Mouse (Mus musculus) heart, embryonic 11.5 days (tissue): Measurements from ENCODE around the gene Retreg3. TPM values are rescaled to one million over a fixed set of nuclear protein-coding genes. Genes with fewer than 3 reads are reported as not detected.

Source experiments
- ATAC-seq: fragments of 200-750 bp; cut with Nextera tagmentation; replicated peaks from 2 replicates; pipeline ENCODE4 v1.8.0; 2017; ENCODE audit warnings: moderate library complexity; ENCODE audit not compliant: insufficient number of reproducible peaks, low FRiP score, low TSS enrichment
- H3K27ac ChIP-seq: fragments of 300-500 bp; sonication (generic); 2 replicates; pipeline ENCODE4 v1.5.1; 2014; ENCODE audit warnings: mild to moderate bottlenecking, low read depth, low read length
- H3K27me3 ChIP-seq: fragments of 300-500 bp; sonication (generic); 2 replicates; pipeline ENCODE4 v1.6.1; 2014; ENCODE audit warnings: mild to moderate bottlenecking, low read length, mixed read lengths; ENCODE audit not compliant: control insufficient read depth, insufficient read depth
- H3K36me3 ChIP-seq: fragments of 300-500 bp; sonication (generic); 2 replicates; pipeline ENCODE4 v1.6.1; 2014; ENCODE audit warnings: mild to moderate bottlenecking, low read length, moderate library complexity, mixed read lengths; ENCODE audit not compliant: control insufficient read depth, insufficient read depth
- H3K4me1 ChIP-seq: fragments of 300-500 bp; sonication (generic); 2 replicates; pipeline ENCODE4 v1.6.1; 2014; ENCODE audit warnings: low read length; ENCODE audit not compliant: control insufficient read depth, insufficient read depth
- H3K4me2 ChIP-seq: fragments of 300-500 bp; sonication (generic); 2 replicates; pipeline ENCODE4 v1.6.1; 2014; ENCODE audit warnings: mild to moderate bottlenecking, moderate library complexity
- H3K4me3 ChIP-seq: fragments of 300-500 bp; sonication (generic); 2 replicates; pipeline ENCODE4 v1.5.1; 2014; ENCODE audit warnings: low read depth, low read length
- H3K9ac ChIP-seq: fragments of 300-500 bp; sonication (generic); 2 replicates; pipeline ENCODE4 v1.6.1; 2014; ENCODE audit warnings: mild to moderate bottlenecking, low read depth, low read length, moderate library complexity
- H3K9me3 ChIP-seq: fragments of 300-500 bp; sonication (generic); replicated peaks from 2 replicates; pipeline ENCODE4 v1.6.1; 2016; ENCODE audit warnings: low read length; ENCODE audit not compliant: control insufficient read depth
- WGBS: fragments of 180-500 bp; shearing (Covaris S2); extraction: QIAGEN DNeasy Blood & Tissue Kit; methylation state at CpG from one replicate; pipeline ENCODE4 v1.1.7; 2014; ENCODE audit not compliant: insufficient replicate concordance; 5-methylcytosine and 5-hydroxymethylcytosine counted together
- polyA plus RNA-seq: library from polyadenylated mRNA; unstranded; fragments of >200 nt; fragmentation: Nextera tagmentation; extraction: Ambion mirVana; gene quantifications from 2 replicates; pipeline ENCODE4 v1.2.1, GENCODE M21; 2014

Gene Retreg3
- polyA plus RNA-seq, 1 experiment from 2014 or later: 5.5 TPM

GRCm38 (mm10) chr11:101089931-101090330 is 29.8 kb downstream of the Retreg3 start:
- no peak overlapping the region for H3K4me2 ChIP-seq
- WGBS: 90% methylated on average over 1 of the region's 1 CpGs
- no peak overlapping the region for H3K4me3 ChIP-seq
- ATAC-seq: no peak
- no peaks in the 10 kb centered on the region for H3K27me3 ChIP-seq
- no peak overlapping the region for H3K27ac ChIP-seq
- H3K9ac ChIP-seq: no peak overlapping the region
- H3K36me3 ChIP-seq: peaks cover 33% of the 10 kb centered on the region
- H3K4me1 ChIP-seq: peaks cover 26% of the 10 kb centered on the region
- H3K9me3 ChIP-seq: no peaks in the 10 kb centered on the region

GRCm38 (mm10) chr11:101087682-101088055 is 32.0 kb downstream of the Retreg3 start:
- Histone ChIP-seq H3K4me2 (peak overlapping the region; percentile 97), H3K9me3 (no peaks in the 10 kb centered on the region), H3K27me3 (no peaks in the 10 kb centered on the region), H3K4me1 (peaks cover 25% of the 10 kb centered on the region), H3K27ac (peak overlapping the region; percentile 72), H3K36me3 (peaks cover 33% of the 10 kb centered on the region), H3K9ac (peak overlapping the region; percentile 80), H3K4me3 (peak overlapping the region; percentile 66)
- ATAC-seq: no peak
- WGBS: 9% methylated on average over 8 of the region's 8 CpGs

- peaks cover 30% of the 10 kb centered on the region for H3K36me3 ChIP-seq
- 2% methylated on average over 52 of the region's 52 CpGs for WGBS
Observed at GRCm38 (mm10) chr11:101086756-101087681, 32.7 kb downstream of the Retreg3 start, which contains the start of gene Mlx. Mlx (plus strand) TSS chr11:101087277.

GRCm38 (mm10) chr11:101086323-101086674 is 33.4 kb downstream of the Retreg3 start:
- H3K9ac ChIP-seq: peak overlapping the region; percentile 80
- 81% methylated on average over 6 of the region's 6 CpGs for WGBS

More at GRCm38 (mm10) chr11:101086756-101087681, 32.7 kb downstream of the Retreg3 start, which contains the start of gene Mlx:
- no peaks in the 10 kb centered on the region for H3K27me3 ChIP-seq
- peaks cover 25% of the 10 kb centered on the region for H3K4me1 ChIP-seq
- no peaks in the 10 kb centered on the region for H3K9me3 ChIP-seq
- peak within 1 kb of the TSS; percentile 66 for H3K4me3 ChIP-seq
- peak within 1 kb of the TSS; percentile 97 for H3K4me2 ChIP-seq
- H3K9ac ChIP-seq: peak within 1 kb of the TSS; percentile 80
- peak within 1 kb of the TSS; percentile 72 for H3K27ac ChIP-seq
- ATAC-seq: peak; percentile 79

GRCm38 (mm10) chr11:101085617-101086322 is 33.9 kb downstream of the Retreg3 start:
- no peak for ATAC-seq
- Histone ChIP-seq H3K4me2 (no peak overlapping the region; the same call in 1 of the 2 replicates), H3K27ac (no peak overlapping the region)

More at GRCm38 (mm10) chr11:101086323-101086674, 33.4 kb downstream of the Retreg3 start:
- H3K27ac ChIP-seq: peak overlapping the region; percentile 72
- H3K9me3 ChIP-seq: no peaks in the 10 kb centered on the region
- peak overlapping the region; percentile 66 for H3K4me3 ChIP-seq
- H3K36me3 ChIP-seq: peaks cover 24% of the 10 kb centered on the region
- H3K4me2 ChIP-seq: peak overlapping the region; percentile 97
- ATAC-seq: no peak
- H3K4me1 ChIP-seq: peaks cover 25% of the 10 kb centered on the region
- H3K27me3 ChIP-seq: peaks cover 2% of the 10 kb centered on the region

GRCm38 (mm10) chr11:101084811-101085210 is 34.9 kb downstream of the Retreg3 start:
- Histone ChIP-seq H3K4me1 (peaks cover 27% of the 10 kb centered on the region), H3K27ac (no peak overlapping the region), H3K36me3 (peaks cover 13% of the 10 kb centered on the region; the same call in 1 of the 2 replicates), H3K9me3 (no peaks in the 10 kb centered on the region), H3K4me3 (no peak overlapping the region), H3K4me2 (no peak overlapping the region), H3K9ac (no peak overlapping the region), H3K27me3 (peaks cover 17% of the 10 kb centered on the region)
- ATAC-seq: no peak
- WGBS: 90% methylated on average over 12 of the region's 12 CpGs

More at GRCm38 (mm10) chr11:101085617-101086322, 33.9 kb downstream of the Retreg3 start:
- no peaks in the 10 kb centered on the region for H3K9me3 ChIP-seq
- peaks cover 7% of the 10 kb centered on the region for H3K27me3 ChIP-seq
- peaks cover 18% of the 10 kb centered on the region for H3K36me3 ChIP-seq
- H3K4me1 ChIP-seq: peaks cover 25% of the 10 kb centered on the region
- H3K4me3 ChIP-seq: no peak overlapping the region; the same call in 1 of the 2 replicates
- peak overlapping the region; percentile 80; the same call in 1 of the 2 replicates for H3K9ac ChIP-seq
- WGBS: 88% methylated on average over 18 of the region's 18 CpGs

- H3K9me3 ChIP-seq: no peaks in the 10 kb centered on the region
- peaks cover 22% of the 10 kb centered on the region for H3K27me3 ChIP-seq
- no peak overlapping the region for H3K4me2 ChIP-seq
- H3K36me3 ChIP-seq: peaks cover 10% of the 10 kb centered on the region; the same call in 1 of the 2 replicates
- no peak overlapping the region for H3K4me3 ChIP-seq
- peaks cover 30% of the 10 kb centered on the region for H3K4me1 ChIP-seq
- no peak overlapping the region for H3K9ac ChIP-seq
- 84% methylated on average over 14 of the region's 14 CpGs for WGBS
- ATAC-seq: no peak
- no peak overlapping the region for H3K27ac ChIP-seq
Observed at GRCm38 (mm10) chr11:101084246-101084645, 35.4 kb downstream of the Retreg3 start.

- WGBS: 40% methylated on average over 19 of the region's 19 CpGs
- Histone ChIP-seq H3K4me1 (peaks cover 29% of the 10 kb centered on the region), H3K4me2 (peak overlapping the region; percentile 88), H3K9me3 (no peaks in the 10 kb centered on the region), H3K27me3 (peaks cover 33% of the 10 kb centered on the region), H3K27ac (peak overlapping the region; percentile 83), H3K36me3 (peaks cover 7% of the 10 kb centered on the region; the same call in 1 of the 2 replicates), H3K4me3 (peak overlapping the region; percentile 74), H3K9ac (peak overlapping the region; percentile 90)
- no peak for ATAC-seq
Observed at GRCm38 (mm10) chr11:101083083-101083697, 36.5 kb downstream of the Retreg3 start.
